In genomic region chr16:10785371-10786231, GRCm38 (mm10) we compare ENCODE assay signal across 7 mouse cellular contexts. TPM values are rescaled to one million over a fixed set of nuclear protein-coding genes. Genes with fewer than 3 reads are reported as not detected.
DNase-seq lines count a peak whose midpoint lies in the region; ATAC-seq and TF ChIP-seq lines count a peak whose summit lies in the region.

Gene Socs1 (minus strand): TSS chr16:10785536.

- no peaks in the 10 kb centered on the region for H3K36me3 ChIP-seq in embryonic facial prominence, embryonic 10.5 days (replicated peaks)
- no peaks in the 10 kb centered on the region for H3K36me3 ChIP-seq in intestine, postnatal 0 days (ENCODE audit: control insufficient read depth, insufficient read depth)
- no peaks in the 10 kb centered on the region for H3K36me3 ChIP-seq in limb, embryonic 11.5 days (ENCODE audit: control insufficient read depth, insufficient read depth, low read length)
- H3K36me3 ChIP-seq in midbrain, embryonic 14.5 days (ENCODE audit: control insufficient read depth, insufficient read depth, low read length), result no peaks in the 10 kb centered on the region

- peak; percentile 94 for DNase-seq in adrenal gland, postnatal 14 days
- DNase-seq in embryonic facial prominence, embryonic 10.5 days (ENCODE audit: low spot score), result peak; percentile 93
- DNase-seq in gonadal fat pad, adult 2 months (ENCODE audit: low read depth), result peak; percentile 57
- DNase-seq in limb, embryonic 11.5 days (ENCODE audit: low spot score), result peak; percentile 93
- DNase-seq in midbrain, embryonic 14.5 days, result peak; percentile 90
- peak; percentile 86 to 89 for DNase-seq in spleen, adult 18-20 months

- under 1% methylated on average over 59 of the region's 59 CpGs for WGBS in embryonic facial prominence, embryonic 10.5 days
- under 1% methylated on average over 59 of the region's 59 CpGs for WGBS in intestine, postnatal 0 days
- under 1% methylated on average over 44 of the region's 59 CpGs for WGBS in limb, embryonic 11.5 days
- WGBS in midbrain, embryonic 14.5 days, result under 1% methylated on average over 59 of the region's 59 CpGs

- peaks cover 37% of the 10 kb centered on the region for H3K27me3 ChIP-seq in embryonic facial prominence, embryonic 10.5 days (replicated peaks; ENCODE audit: low read depth, poor library complexity, severe bottlenecking)
- no peaks in the 10 kb centered on the region for H3K27me3 ChIP-seq in intestine, postnatal 0 days (replicated peaks; ENCODE audit: control insufficient read depth, insufficient read depth, low read length)
- H3K27me3 ChIP-seq in limb, embryonic 11.5 days (ENCODE audit: control insufficient read depth, insufficient read depth, low read length), result no peaks in the 10 kb centered on the region
- H3K27me3 ChIP-seq in midbrain, embryonic 14.5 days (ENCODE audit: control insufficient read depth, insufficient read depth, low read length), result peaks cover 21% of the 10 kb centered on the region

- H3K9ac ChIP-seq in intestine, postnatal 0 days (ENCODE audit: low read depth, low read length), result peak within 1 kb of the TSS; percentile 77
- H3K9ac ChIP-seq in limb, embryonic 11.5 days (ENCODE audit: low read length), result peak within 1 kb of the TSS; percentile 78
- peak within 1 kb of the TSS; percentile 72 for H3K9ac ChIP-seq in midbrain, embryonic 14.5 days (replicated peaks; ENCODE audit: low read length)

- H3K27ac ChIP-seq in embryonic facial prominence, embryonic 10.5 days (replicated peaks), result peak within 1 kb of the TSS; percentile 93
- H3K27ac ChIP-seq in intestine, postnatal 0 days (ENCODE audit: low read depth, low read length), result peak within 1 kb of the TSS; percentile 97
- peak within 1 kb of the TSS; percentile 82 for H3K27ac ChIP-seq in limb, embryonic 11.5 days (replicated peaks; ENCODE audit: low read depth, low read length)
- peak within 1 kb of the TSS; percentile 80 for H3K27ac ChIP-seq in midbrain, embryonic 14.5 days (replicated peaks; ENCODE audit: low read depth, low read length)

- no peak for TF ChIP-seq CTCF in intestine, postnatal 0 days (IDR thresholded peaks at IDR 0.05; ENCODE audit: low read depth)

- peak within 1 kb of the TSS; percentile 100 for H3K4me2 ChIP-seq in intestine, postnatal 0 days (replicated peaks; ENCODE audit: low read depth)
- H3K4me2 ChIP-seq in limb, embryonic 11.5 days (ENCODE audit: low read depth, severe bottlenecking), result peak within 1 kb of the TSS; percentile 92
- H3K4me2 ChIP-seq in midbrain, embryonic 14.5 days (ENCODE audit: low read length), result peak within 1 kb of the TSS; percentile 99

- ATAC-seq in intestine, postnatal 0 days, result peak; percentile 85
- peak; percentile 81 for ATAC-seq in limb, embryonic 11.5 days (ENCODE audit: insufficient number of reproducible peaks, low FRiP score, low TSS enrichment, low read depth)
- ATAC-seq in midbrain, embryonic 14.5 days (ENCODE audit: low FRiP score, low TSS enrichment), result peak; percentile 88

- H3K9me3 ChIP-seq in embryonic facial prominence, embryonic 10.5 days, result no peaks in the 10 kb centered on the region
- H3K9me3 ChIP-seq in intestine, postnatal 0 days (ENCODE audit: control insufficient read depth), result no peaks in the 10 kb centered on the region
- H3K9me3 ChIP-seq in limb, embryonic 11.5 days (ENCODE audit: control insufficient read depth, low read length), result no peaks in the 10 kb centered on the region
- H3K9me3 ChIP-seq in midbrain, embryonic 14.5 days (ENCODE audit: control insufficient read depth, low read length), result no peaks in the 10 kb centered on the region

- peak within 1 kb of the TSS; percentile 78 for H3K4me3 ChIP-seq in embryonic facial prominence, embryonic 10.5 days
- peak within 1 kb of the TSS; percentile 81 for H3K4me3 ChIP-seq in intestine, postnatal 0 days (ENCODE audit: low read depth, low read length)
- peak within 1 kb of the TSS; percentile 66 for H3K4me3 ChIP-seq in limb, embryonic 11.5 days (ENCODE audit: low read depth, low read length)
- H3K4me3 ChIP-seq in midbrain, embryonic 14.5 days (replicated peaks; ENCODE audit: low read depth, low read length), result peak within 1 kb of the TSS; percentile 59

- H3K4me1 ChIP-seq in embryonic facial prominence, embryonic 10.5 days, result peaks cover 77% of the 10 kb centered on the region
- H3K4me1 ChIP-seq in intestine, postnatal 0 days (replicated peaks; ENCODE audit: control insufficient read depth, insufficient read depth, low read length), result 0 out of 2 replicates have a peak, but pooled peaks cover 8% of the 10 kb centered on the region
- peaks cover 32% of the 10 kb centered on the region for H3K4me1 ChIP-seq in limb, embryonic 11.5 days (ENCODE audit: control insufficient read depth, insufficient read depth, low read length)
- H3K4me1 ChIP-seq in midbrain, embryonic 14.5 days (ENCODE audit: control insufficient read depth, insufficient read depth, low read length), result peaks cover 8% of the 10 kb centered on the region; the same call in 1 of the 2 replicates

RNA-seq across cellular contexts. Expression of gene Socs1, which starts in this region (rescaled TPM):
- 2.4 and 3.7 TPM in 2 replicates for total RNA-seq in adrenal gland, postnatal 14 days (2021)
- polyA plus RNA-seq in embryonic facial prominence, embryonic 10.5 days (2016; fragmentation: Nextera tagmentation; extraction: Ambion mirVana), result 3.7 and 4.2 TPM in 2 replicates
- 2.0 and 3.5 TPM in 2 replicates for polyA plus RNA-seq in gonadal fat pad, adult 2 months (2012; rRNA removed)
- polyA plus RNA-seq in intestine, postnatal 0 days (2015; fragmentation: Nextera tagmentation; extraction: Ambion mirVana), result 3.8 and 4.0 TPM in 2 replicates
- 5.2 and 5.5 TPM in 2 replicates for polyA plus RNA-seq in limb, embryonic 11.5 days (2014; fragmentation: Nextera tagmentation; extraction: Ambion mirVana)
- polyA plus RNA-seq in midbrain, embryonic 14.5 days (2014; fragmentation: Nextera tagmentation; extraction: Ambion mirVana), result 2.5 and 2.7 TPM in 2 replicates

Comparison
In these comparisons a context has a peak if more than half of its experiments do, and no peak if none do; other contexts are left out.
1. Peak in every context shown above with its lines: DNase-seq, ATAC-seq, H3K4me3 ChIP-seq and H3K27ac ChIP-seq.